Mouse (Mus musculus) limb, embryonic 14.5 days (tissue): ENCODE data around the gene Zfp128. TPM values are rescaled to one million over a fixed set of nuclear protein-coding genes. Genes with fewer than 3 reads are reported as not detected.
"Not testable (repeated sequence)": the region's sequence is repeated elsewhere in the genome, so short reads cannot be mapped to it uniquely, and the experiment has no call there.

ENCODE experiments used
- ATAC-seq: fragments of 200-750 bp; cut with Nextera tagmentation; 2 replicates; pipeline ENCODE4 v1.8.0; 2017; ENCODE audit warnings: low read depth, moderate number of reproducible peaks, moderate TSS enrichment; ENCODE audit not compliant: low FRiP score
- DNase-seq: peaks from one replicate; pipeline ENCODE4 v3.0.0-alpha.2; 2015; ENCODE audit warnings: low spot score
- H3K27ac ChIP-seq: fragments of 300-500 bp; sonication (generic); replicated peaks from 2 replicates; pipeline ENCODE4 v1.5.1; 2014; ENCODE audit warnings: low read depth, mild to moderate bottlenecking, low read length, moderate library complexity, mixed read lengths
- H3K27me3 ChIP-seq: fragments of 300-500 bp; sonication (generic); 2 replicates; pipeline ENCODE4 v1.6.1; 2014; ENCODE audit warnings: low read length, mixed read lengths; ENCODE audit not compliant: control insufficient read depth, insufficient read depth
- H3K36me3 ChIP-seq: fragments of 300-500 bp; sonication (generic); 2 replicates; pipeline ENCODE4 v1.6.1; 2014; ENCODE audit warnings: mild to moderate bottlenecking, low read length, moderate library complexity, mixed read lengths; ENCODE audit not compliant: control insufficient read depth, insufficient read depth
- H3K4me1 ChIP-seq: fragments of 300-500 bp; sonication (generic); 2 replicates; pipeline ENCODE4 v1.6.1; 2014; ENCODE audit warnings: antibody characterized with exemption, low read length, mixed read lengths; ENCODE audit not compliant: control insufficient read depth, insufficient read depth
- H3K4me2 ChIP-seq: fragments of 300-500 bp; sonication (generic); replicated peaks from 2 replicates; pipeline ENCODE4 v1.6.1; 2014; ENCODE audit warnings: low read depth, mild to moderate bottlenecking, low read length, moderate library complexity; ENCODE audit not compliant: severe bottlenecking
- H3K4me3 ChIP-seq: fragments of 300-500 bp; sonication (generic); replicated peaks from 2 replicates; pipeline ENCODE4 v1.5.1; 2014; ENCODE audit warnings: low read length
- H3K9ac ChIP-seq: fragments of 300-500 bp; sonication (generic); 2 replicates; pipeline ENCODE4 v1.6.1; 2014; ENCODE audit warnings: mild to moderate bottlenecking, low read depth, low read length, moderate library complexity; ENCODE audit not compliant: severe bottlenecking
- H3K9me3 ChIP-seq: fragments of 300-500 bp; sonication (generic); 2 replicates; pipeline ENCODE4 v1.6.1; 2016; ENCODE audit warnings: low read length; ENCODE audit not compliant: control insufficient read depth
- POLR2A ChIP-seq: fragments of 200-500 bp; IDR thresholded peaks from 2 replicates; pipeline ENCODE4 v1.8.0; 2012; ENCODE audit warnings: inconsistent platforms, mild to moderate bottlenecking, moderate library complexity, borderline replicate concordance; ENCODE audit not compliant: insufficient read depth, insufficient read length; ENCODE audit errors: extremely low read depth
- WGBS: fragments of 180-500 bp; shearing (Covaris S2); extraction: QIAGEN DNeasy Blood & Tissue Kit; methylation state at CpG from one replicate; pipeline ENCODE4 v1.1.7; 2014; 5-methylcytosine and 5-hydroxymethylcytosine counted together
- polyA plus RNA-seq, 2 experiments: library from polyadenylated mRNA; depleted of rRNA in 1 of 2; stranded (reverse) in 1 of 2; unstranded in 1 of 2; fragments of >200 nt; fragmentation: Nextera tagmentation in 1 of 2; extraction: Ambion mirVana in 1 of 2; gene quantifications; 2 replicates each; pipeline versions ENCODE4 v1.2.1 to v1.2.3; 2012 to 2014

Gene Zfp128
- polyA plus RNA-seq, 2 experiments: 4.8 TPM

DNA sequence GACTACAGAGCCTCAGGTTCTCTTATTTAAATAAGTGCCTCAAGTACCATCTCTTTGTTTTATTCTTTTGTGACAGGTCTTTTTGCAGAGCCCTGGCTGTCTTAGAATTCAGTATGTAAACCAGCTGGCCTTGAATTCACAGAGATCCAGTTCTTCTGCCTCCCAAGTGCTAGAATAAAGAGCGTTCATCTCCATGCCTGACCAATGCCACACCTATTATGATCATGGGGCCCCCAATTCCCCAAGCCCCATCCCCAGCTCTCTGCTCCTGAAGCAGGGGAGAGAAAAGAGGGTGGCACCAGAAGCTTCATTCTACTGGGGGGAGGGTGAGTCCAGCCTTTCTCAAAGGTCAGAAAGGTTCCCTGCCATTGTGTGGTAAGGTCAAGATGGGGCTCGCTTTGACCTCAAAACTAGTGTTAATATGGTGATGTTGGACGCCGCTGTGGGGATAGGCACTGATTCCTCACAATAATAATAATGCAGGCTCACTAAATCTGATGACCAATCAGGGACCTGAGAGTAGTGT, 52.7 kb downstream of the Zfp128 start:
- ATAC-seq: no peak
- no peaks in the 10 kb centered on the region for H3K27me3 ChIP-seq
- no peaks in the 10 kb centered on the region for H3K4me1 ChIP-seq
- H3K27ac ChIP-seq: no peak overlapping the region
- H3K9ac ChIP-seq: no peak overlapping the region
- no peak for TF ChIP-seq POLR2A
- H3K36me3 ChIP-seq: no peaks in the 10 kb centered on the region
- DNase-seq: no peak
- no peaks in the 10 kb centered on the region for H3K9me3 ChIP-seq
- no peak overlapping the region for H3K4me2 ChIP-seq
- 80% methylated on average over 4 of the region's 4 CpGs for WGBS
- H3K4me3 ChIP-seq: no peak overlapping the region

DNA sequence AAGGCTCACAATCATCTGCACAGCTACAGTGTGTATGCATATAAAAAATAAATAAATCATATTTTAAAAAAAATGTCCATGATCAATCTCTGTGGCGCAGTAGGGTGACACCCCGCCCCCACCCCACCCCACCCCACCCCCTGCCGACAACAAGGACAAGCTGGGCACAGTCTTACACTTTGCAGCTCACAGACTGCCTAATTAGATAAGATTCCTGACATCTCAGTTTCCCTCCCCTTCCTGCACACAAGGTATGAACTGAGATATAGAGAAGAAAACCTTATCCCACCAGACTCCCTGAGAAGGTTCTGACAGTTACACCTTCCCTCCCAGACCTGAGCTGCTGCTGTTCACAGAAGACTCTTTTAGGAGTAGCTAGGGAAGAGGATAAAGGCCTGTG, 53.8 kb downstream of the Zfp128 start:
- no peak for TF ChIP-seq POLR2A
- no peaks in the 10 kb centered on the region for H3K4me1 ChIP-seq
- H3K36me3 ChIP-seq: no peaks in the 10 kb centered on the region
- H3K4me2 ChIP-seq: no peak overlapping the region
- H3K9ac ChIP-seq: no peak overlapping the region
- no peak for ATAC-seq
- no peak overlapping the region for H3K27ac ChIP-seq
- no peak overlapping the region for H3K4me3 ChIP-seq
- H3K27me3 ChIP-seq: no peaks in the 10 kb centered on the region
- DNase-seq: no peak
- 70% methylated on average over 3 of the region's 3 CpGs for WGBS
- H3K9me3 ChIP-seq: no peaks in the 10 kb centered on the region

DNA sequence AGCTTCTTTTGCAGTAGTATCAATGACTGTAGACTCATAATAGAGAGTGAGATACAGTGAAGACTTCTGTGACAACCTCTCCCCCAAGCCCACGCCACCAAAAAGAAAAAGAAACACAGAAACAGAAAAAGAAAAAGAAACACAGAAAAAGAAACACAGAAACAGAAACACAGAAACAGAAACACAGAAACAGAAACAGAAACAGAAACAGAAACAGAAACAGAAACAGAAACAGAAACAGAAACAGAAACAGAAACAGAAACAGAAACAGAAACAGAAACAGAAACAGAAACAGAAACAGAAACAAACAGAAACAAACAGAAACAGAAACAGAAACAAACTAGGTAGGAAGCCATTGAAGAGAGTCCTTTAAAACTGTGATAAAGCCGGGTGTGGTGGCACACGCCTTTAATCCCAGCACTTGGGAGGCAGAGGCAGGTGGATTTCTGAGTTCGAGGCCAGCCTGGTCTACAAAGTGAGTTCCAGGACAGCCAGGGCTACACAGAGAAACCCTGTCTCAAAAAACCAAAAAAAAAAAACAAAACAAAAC, 56.4 kb downstream of the Zfp128 start:
- H3K4me3 ChIP-seq, H3K4me2 ChIP-seq, H3K9ac ChIP-seq, ATAC-seq, H3K27ac ChIP-seq, DNase-seq, H3K4me1 ChIP-seq, H3K27me3 ChIP-seq, H3K36me3 ChIP-seq, H3K9me3 ChIP-seq: not testable (repeated sequence)
- WGBS: 85% methylated on average over 4 of the region's 4 CpGs

DNA sequence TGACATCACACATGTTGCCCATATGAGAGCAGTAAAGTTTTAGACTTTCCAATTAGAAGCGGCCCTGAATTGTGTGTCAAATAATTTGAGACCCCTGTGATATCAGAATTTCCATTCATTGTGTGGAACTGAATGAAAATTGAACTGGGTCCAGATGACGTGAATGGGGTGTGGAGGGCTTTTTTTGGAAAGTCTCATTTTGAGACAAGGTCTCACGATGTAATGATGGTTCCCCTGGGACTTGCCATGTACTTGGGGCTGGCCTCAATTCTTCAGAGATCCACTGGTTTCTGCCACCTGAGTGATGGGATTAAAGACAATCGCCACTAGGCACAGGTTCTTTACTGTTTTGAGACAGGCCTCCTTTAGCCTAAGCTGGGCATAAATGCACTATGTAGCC, 59.6 kb downstream of the Zfp128 start:
- DNase-seq (no peak), ATAC-seq (no peak)
- no peak overlapping the region for H3K27ac ChIP-seq
- H3K27me3 ChIP-seq: no peaks in the 10 kb centered on the region
- 72% methylated on average over 4 of the region's 4 CpGs for WGBS
- TF ChIP-seq POLR2A: no peak
- no peaks in the 10 kb centered on the region for H3K4me1 ChIP-seq
- no peaks in the 10 kb centered on the region for H3K36me3 ChIP-seq
- H3K4me2 ChIP-seq: no peak overlapping the region
- H3K9me3 ChIP-seq: no peaks in the 10 kb centered on the region
- H3K9ac ChIP-seq: no peak overlapping the region
- H3K4me3 ChIP-seq: no peak overlapping the region

Other genes with a start within 250 kb of the Zfp128 start
- not detected in 2 replicates for gene Vmn2r54, start 240.9 kb upstream of the Zfp128 start, polyA plus RNA-seq (2012; rRNA removed)
- not detected in 2 replicates for gene Vmn2r54, start 240.9 kb upstream of the Zfp128 start, polyA plus RNA-seq (2014; fragmentation: Nextera tagmentation; extraction: Ambion mirVana)
- gene Vmn2r55, start 196.2 kb upstream of the Zfp128 start, polyA plus RNA-seq (2012; rRNA removed): 0.04 TPM in 1 of 2 replicates, not detected in the other
- not detected in 2 replicates for gene Vmn2r55, start 196.2 kb upstream of the Zfp128 start, polyA plus RNA-seq (2014; fragmentation: Nextera tagmentation; extraction: Ambion mirVana)
- gene Vmn2r56, start 146.2 kb upstream of the Zfp128 start, polyA plus RNA-seq (2012; rRNA removed): not detected in 2 replicates
- gene Vmn2r56, start 146.2 kb upstream of the Zfp128 start, polyA plus RNA-seq (2014; fragmentation: Nextera tagmentation; extraction: Ambion mirVana): not detected in 2 replicates
- gene Zscan18, start 77.5 kb upstream of the Zfp128 start, polyA plus RNA-seq (2012; rRNA removed): 11.9 and 12.1 TPM in 2 replicates
- gene Zscan18, start 77.5 kb upstream of the Zfp128 start, polyA plus RNA-seq (2014; fragmentation: Nextera tagmentation; extraction: Ambion mirVana): 11.0 and 13.0 TPM in 2 replicates
- 11.1 and 13.6 TPM in 2 replicates for gene Zfp329, start 62.3 kb upstream of the Zfp128 start, polyA plus RNA-seq (2012; rRNA removed)
- gene Zfp329, start 62.3 kb upstream of the Zfp128 start, polyA plus RNA-seq (2014; fragmentation: Nextera tagmentation; extraction: Ambion mirVana): 12.1 and 16.1 TPM in 2 replicates
- gene Zfp110, start 46.4 kb upstream of the Zfp128 start, polyA plus RNA-seq (2012; rRNA removed): 13.6 and 14.4 TPM in 2 replicates
- 32.5 and 36.0 TPM in 2 replicates for gene Zfp110, start 46.4 kb upstream of the Zfp128 start, polyA plus RNA-seq (2014; fragmentation: Nextera tagmentation; extraction: Ambion mirVana)
- gene Zscan22, start 16.6 kb downstream of the Zfp128 start, polyA plus RNA-seq (2012; rRNA removed): 20.1 and 23.8 TPM in 2 replicates
- 15.6 and 21.5 TPM in 2 replicates for gene Zscan22, start 16.6 kb downstream of the Zfp128 start, polyA plus RNA-seq (2014; fragmentation: Nextera tagmentation; extraction: Ambion mirVana)
- 3,045 and 3,888 TPM in 2 replicates for gene Rps5, start 41.1 kb downstream of the Zfp128 start, polyA plus RNA-seq (2012; rRNA removed)
- 1,462 and 1,509 TPM in 2 replicates for gene Rps5, start 41.1 kb downstream of the Zfp128 start, polyA plus RNA-seq (2014; fragmentation: Nextera tagmentation; extraction: Ambion mirVana)
- 1.8 and 2.3 TPM in 2 replicates for gene Rnf225, start 46.2 kb downstream of the Zfp128 start, polyA plus RNA-seq (2012; rRNA removed)
- 0.83 and 0.86 TPM in 2 replicates for gene Rnf225, start 46.2 kb downstream of the Zfp128 start, polyA plus RNA-seq (2014; fragmentation: Nextera tagmentation; extraction: Ambion mirVana)
- 9.8 and 12.0 TPM in 2 replicates for gene Zfp324, start 84.7 kb downstream of the Zfp128 start, polyA plus RNA-seq (2012; rRNA removed)
- 9.5 and 11.4 TPM in 2 replicates for gene Zfp324, start 84.7 kb downstream of the Zfp128 start, polyA plus RNA-seq (2014; fragmentation: Nextera tagmentation; extraction: Ambion mirVana)
- 10.1 and 12.5 TPM in 2 replicates for gene Zfp446, start 96.7 kb downstream of the Zfp128 start, polyA plus RNA-seq (2012; rRNA removed)
- 3.5 and 5.4 TPM in 2 replicates for gene Zfp446, start 96.7 kb downstream of the Zfp128 start, polyA plus RNA-seq (2014; fragmentation: Nextera tagmentation; extraction: Ambion mirVana)
- 0.23 and 0.26 TPM in 2 replicates for gene Slc27a5, start 117.0 kb downstream of the Zfp128 start, polyA plus RNA-seq (2012; rRNA removed)
- gene Slc27a5, start 117.0 kb downstream of the Zfp128 start, polyA plus RNA-seq (2014; fragmentation: Nextera tagmentation; extraction: Ambion mirVana): not detected in 2 replicates
- 610 and 816 TPM in 2 replicates for gene Trim28, start 117.9 kb downstream of the Zfp128 start, polyA plus RNA-seq (2012; rRNA removed)
- gene Trim28, start 117.9 kb downstream of the Zfp128 start, polyA plus RNA-seq (2014; fragmentation: Nextera tagmentation; extraction: Ambion mirVana): 408 and 456 TPM in 2 replicates
- gene Zbtb45, start 128.9 kb downstream of the Zfp128 start, polyA plus RNA-seq (2012; rRNA removed): 29.3 and 46.7 TPM in 2 replicates
- 25.5 and 25.8 TPM in 2 replicates for gene Zbtb45, start 128.9 kb downstream of the Zfp128 start, polyA plus RNA-seq (2014; fragmentation: Nextera tagmentation; extraction: Ambion mirVana)
- gene Chmp2a, start 153.6 kb downstream of the Zfp128 start, polyA plus RNA-seq (2012; rRNA removed): 97.3 and 151 TPM in 2 replicates
- gene Chmp2a, start 153.6 kb downstream of the Zfp128 start, polyA plus RNA-seq (2014; fragmentation: Nextera tagmentation; extraction: Ambion mirVana): 164 TPM in 2 replicates
- 294 and 308 TPM in 2 replicates for gene Ube2m, start 157.1 kb downstream of the Zfp128 start, polyA plus RNA-seq (2012; rRNA removed)
- gene Ube2m, start 157.1 kb downstream of the Zfp128 start, polyA plus RNA-seq (2014; fragmentation: Nextera tagmentation; extraction: Ambion mirVana): 159 and 165 TPM in 2 replicates
- gene Mzf1, start 173.6 kb downstream of the Zfp128 start, polyA plus RNA-seq (2012; rRNA removed): 5.3 and 7.1 TPM in 2 replicates
- gene Mzf1, start 173.6 kb downstream of the Zfp128 start, polyA plus RNA-seq (2014; fragmentation: Nextera tagmentation; extraction: Ambion mirVana): 1.9 and 2.5 TPM in 2 replicates
- 0.01 TPM in 1 of 2 replicates, not detected in the other for gene Vmn1r85, start 214.0 kb downstream of the Zfp128 start, polyA plus RNA-seq (2012; rRNA removed)
- not detected in 2 replicates for gene Vmn1r85, start 214.0 kb downstream of the Zfp128 start, polyA plus RNA-seq (2014; fragmentation: Nextera tagmentation; extraction: Ambion mirVana)
- not detected in 2 replicates for gene Vmn1r86, start 238.7 kb downstream of the Zfp128 start, polyA plus RNA-seq (2012; rRNA removed)
- not detected in 2 replicates for gene Vmn1r86, start 238.7 kb downstream of the Zfp128 start, polyA plus RNA-seq (2014; fragmentation: Nextera tagmentation; extraction: Ambion mirVana)